Mouse (Mus musculus) layer of hippocampus, postnatal 10 days (tissue): ENCODE data around the gene Asb18. TPM values are rescaled to one million over a fixed set of nuclear protein-coding genes. Genes with fewer than 3 reads are reported as not detected.

Experiments used
- DNase-seq, 2 experiments: peaks; one replicate each; pipeline ENCODE4 v3.0.0; 2021; ENCODE audit warnings: low spot score in 2 of 2
- total RNA-seq, 2 experiments: library from RNA; stranded (reverse); gene quantifications; 2 replicates each; pipeline ENCODE4 v1.2.3; 2021

Asb18 gene
- total RNA-seq, 2 experiments from 2014 or later: 2.3 to 2.4 TPM

GRCm38 (mm10) chr1:89902641-89903040 is 111.8 kb downstream of the Asb18 start:
- no peak for DNase-seq

GRCm38 (mm10) chr1:89902236-89902635 is 112.2 kb downstream of the Asb18 start:
- DNase-seq: no peak

GRCm38 (mm10) chr1:89901381-89901780 is 113.1 kb downstream of the Asb18 start:
- DNase-seq: no peak

Other genes starting within 250 kb of the Asb18 start
- gene Gbx2, start 83.5 kb downstream of the Asb18 start, total RNA-seq: under 1 TPM; 0.55 to 0.67 TPM
- 1 to 10 TPM; 1.1 to 2.2 TPM for gene Iqca, start 138.7 kb upstream of the Asb18 start, total RNA-seq
- 1 to 10 TPM; 8.4 to 8.5 TPM for gene Ackr3, start 189.3 kb upstream of the Asb18 start, total RNA-seq